Mouse (Mus musculus) telencephalon, adult 2 months (tissue): ENCODE measurements around the gene D230025D16Rik.
A peak's percentile ranks its signal among the peaks of the same experiment; 100 is the strongest.
"Not testable (repeated sequence)": the region's sequence is repeated elsewhere in the genome, so short reads cannot be mapped to it uniquely, and the experiment has no call there.

Experiments
- DNase-seq: peaks from one replicate; pipeline ENCODE4 v3.0.0-alpha.2; 2011; ENCODE audit warnings: low read depth, low spot score

D230025D16Rik gene

GRCm38 (mm10) chr8:105224413-105225271 is at the start of gene D230025D16Rik:
D230025D16Rik (plus strand) TSS chr8:105225145.
- DNase-seq, result peak; percentile 91

- not testable (repeated sequence) for DNase-seq
Observed at GRCm38 (mm10) chr8:105175287-105175686, 49.7 kb upstream of the D230025D16Rik start.

- DNase-seq, result no peak
Observed at GRCm38 (mm10) chr8:105178211-105178800, 46.6 kb upstream of the D230025D16Rik start.

- DNase-seq, result no peak
Observed at GRCm38 (mm10) chr8:105182201-105182600, 42.7 kb upstream of the D230025D16Rik start.

- DNase-seq, result peak; percentile 27
Observed at GRCm38 (mm10) chr8:105186467-105187005, 38.4 kb upstream of the D230025D16Rik start.

GRCm38 (mm10) chr8:105192182-105192581 is 32.8 kb upstream of the D230025D16Rik start:
- DNase-seq, result peak; percentile 38

GRCm38 (mm10) chr8:105205748-105206147 is 19.2 kb upstream of the D230025D16Rik start:
- DNase-seq, result no peak

- peak; percentile 31 for DNase-seq
Observed at GRCm38 (mm10) chr8:105206766-105207275, 18.1 kb upstream of the D230025D16Rik start.

- no peak for DNase-seq
Observed at GRCm38 (mm10) chr8:105207675-105208273, 17.2 kb upstream of the D230025D16Rik start.

GRCm38 (mm10) chr8:105209153-105210110 is 15.5 kb upstream of the D230025D16Rik start:
- no peak for DNase-seq

GRCm38 (mm10) chr8:105214104-105214503 is 10.8 kb upstream of the D230025D16Rik start:
- DNase-seq, result no peak

GRCm38 (mm10) chr8:105217926-105218522 is 6.9 kb upstream of the D230025D16Rik start:
- DNase-seq, result peak; percentile 54

GRCm38 (mm10) chr8:105223850-105224249 is 1.1 kb upstream of the D230025D16Rik start:
- DNase-seq, result no peak

GRCm38 (mm10) chr8:105225272-105225593 is 288 bp downstream of the D230025D16Rik start:
- DNase-seq, result no peak

GRCm38 (mm10) chr8:105225917-105226316 is 972 bp downstream of the D230025D16Rik start:
- no peak for DNase-seq

GRCm38 (mm10) chr8:105231503-105232320 is 6.8 kb downstream of the D230025D16Rik start:
- DNase-seq, result no peak

GRCm38 (mm10) chr8:105232321-105232693 is 7.4 kb downstream of the D230025D16Rik start:
- not testable (repeated sequence) for DNase-seq

GRCm38 (mm10) chr8:105233126-105233935 is 8.4 kb downstream of the D230025D16Rik start:
- no peak for DNase-seq

- DNase-seq, result no peak
Observed at GRCm38 (mm10) chr8:105235206-105235605, 10.3 kb downstream of the D230025D16Rik start.
